Mouse (Mus musculus): ENCODE data around the gene Gm35549.

DNA sequence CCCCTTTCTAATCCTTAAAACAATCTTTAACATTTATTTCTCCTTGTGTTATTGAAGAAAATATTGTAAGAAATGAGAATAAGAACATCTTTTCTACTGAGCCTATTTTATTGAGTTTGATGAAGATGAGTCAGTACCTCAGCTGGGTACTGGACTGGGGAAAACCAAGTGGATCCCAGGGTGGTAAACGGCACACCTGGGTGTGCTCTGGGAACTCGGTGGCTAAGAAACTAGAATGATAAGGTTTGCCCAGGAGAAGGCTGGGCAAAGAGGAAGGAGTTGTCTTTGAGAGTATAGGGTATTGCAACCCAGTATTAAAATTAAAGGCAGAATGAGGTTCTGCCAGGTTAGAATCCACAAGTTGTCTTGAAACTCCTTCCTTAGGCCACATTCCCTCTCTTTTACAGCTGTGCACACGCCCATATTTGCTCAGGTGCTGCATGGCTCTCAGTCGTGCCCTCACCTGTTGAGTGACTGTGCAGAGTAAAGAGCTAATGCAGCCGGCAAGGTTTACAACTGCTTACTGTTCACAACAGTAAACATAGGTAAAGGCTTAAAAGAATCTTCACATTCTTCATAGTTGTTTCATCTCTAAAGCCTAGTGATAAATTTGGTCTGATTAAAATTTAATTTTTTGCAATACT, 20.3 kb downstream of the Gm35549 start:
- TF ChIP-seq POLR2A (IDR thresholded peaks at IDR 0.05; ENCODE audit: insufficient read depth, low read depth, low read length) (no peak), CTCF (IDR thresholded peaks at IDR 0.05; ENCODE audit: insufficient read depth, low read depth, low read length) (no peak)
